Mouse (Mus musculus): ENCODE measurements at regions not wholly inside any gene's neighbourhood (a gene's known extent, or its start where the extent isn't known, plus 50 kb on each side); places are given as distances from the start of the nearest gene placed in this dataset.
A peak's percentile ranks its signal among the peaks of the same experiment; 100 is the strongest.

DNA sequence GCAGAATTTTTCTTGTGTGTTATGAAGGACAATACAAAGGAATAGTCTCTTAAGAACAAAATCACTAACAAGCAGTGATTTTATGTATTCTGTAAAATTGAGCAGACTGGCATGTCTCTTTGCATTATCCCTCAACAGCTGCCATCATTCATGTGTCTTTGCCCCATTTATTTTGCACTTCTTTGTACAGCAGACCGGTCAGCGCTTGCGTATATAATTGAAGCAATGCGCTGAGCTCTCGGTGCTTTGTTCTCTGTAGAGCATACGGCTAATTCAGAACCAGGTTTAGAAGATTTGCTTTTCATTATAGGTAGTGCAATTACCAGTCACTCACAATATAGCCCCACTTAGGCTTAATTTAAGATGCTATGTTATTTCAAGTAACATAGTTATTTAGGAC lies 173.1 kb upstream of the Ube2e3 start:
- no peak overlapping the region for H3K4me3 ChIP-seq (replicated peaks; ENCODE audit: insufficient read depth, low read depth, low read length)
- no peak for DNase-seq
- 87% methylated on average over 6 of the region's 6 CpGs for WGBS

DNA sequence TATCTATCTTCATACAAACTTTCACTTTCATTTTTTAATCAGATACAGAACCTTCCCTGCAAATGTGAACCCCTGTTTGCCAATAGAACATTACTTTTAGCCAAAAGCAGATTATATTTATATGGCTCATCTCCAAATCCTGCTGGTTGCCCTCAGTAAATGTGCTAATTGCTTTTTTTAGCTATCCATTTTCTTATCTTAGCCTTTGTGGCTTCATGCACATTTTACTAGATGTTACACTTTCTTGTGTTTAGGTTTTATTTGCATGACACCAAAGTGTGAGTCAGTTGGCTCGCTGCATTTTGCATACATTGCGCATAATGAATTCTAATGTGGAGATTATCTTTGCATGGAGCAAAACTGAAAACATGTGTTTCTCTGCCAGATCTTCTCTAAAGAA lies 211.3 kb upstream of the Ube2e3 start:
- no peak for TF ChIP-seq POLR2A (IDR thresholded peaks at IDR 0.05; ENCODE audit: borderline replicate concordance, insufficient read depth, low read length)
- no peak for TF ChIP-seq CTCF (IDR thresholded peaks at IDR 0.05; ENCODE audit: borderline replicate concordance, insufficient read depth, low read depth, low read length)
- Histone ChIP-seq H3K27me3 (ENCODE audit: control insufficient read depth, insufficient read depth, low read length) (no peaks in the 10 kb centered on the region), H3K4me3 (replicated peaks; ENCODE audit: insufficient read depth, low read depth, low read length) (no peak overlapping the region), H3K27ac (ENCODE audit: insufficient read depth, low read length) (no peak overlapping the region; the same call in 1 of the 2 replicates), H3K4me1 (ENCODE audit: control insufficient read depth, insufficient read depth, low read length) (peaks cover 18% of the 10 kb centered on the region; the same call in 1 of the 2 replicates)
- peak; percentile 22 to 78 for DNase-seq
- 44% methylated on average over 2 of the region's 2 CpGs for WGBS

More for the DNA sequence above, 173.1 kb upstream of the Ube2e3 start:
- no peak overlapping the region for H3K27ac ChIP-seq (ENCODE audit: insufficient read depth, low read length)
- no peaks in the 10 kb centered on the region for H3K27me3 ChIP-seq (ENCODE audit: control insufficient read depth, insufficient read depth, low read length)
- H3K4me1 ChIP-seq (ENCODE audit: control insufficient read depth, insufficient read depth, low read length): no peaks in the 10 kb centered on the region
- no peak for TF ChIP-seq POLR2A (IDR thresholded peaks at IDR 0.05; ENCODE audit: borderline replicate concordance, insufficient read depth, low read length)
- no peak for TF ChIP-seq CTCF (IDR thresholded peaks at IDR 0.05; ENCODE audit: borderline replicate concordance, insufficient read depth, low read depth, low read length)

DNA sequence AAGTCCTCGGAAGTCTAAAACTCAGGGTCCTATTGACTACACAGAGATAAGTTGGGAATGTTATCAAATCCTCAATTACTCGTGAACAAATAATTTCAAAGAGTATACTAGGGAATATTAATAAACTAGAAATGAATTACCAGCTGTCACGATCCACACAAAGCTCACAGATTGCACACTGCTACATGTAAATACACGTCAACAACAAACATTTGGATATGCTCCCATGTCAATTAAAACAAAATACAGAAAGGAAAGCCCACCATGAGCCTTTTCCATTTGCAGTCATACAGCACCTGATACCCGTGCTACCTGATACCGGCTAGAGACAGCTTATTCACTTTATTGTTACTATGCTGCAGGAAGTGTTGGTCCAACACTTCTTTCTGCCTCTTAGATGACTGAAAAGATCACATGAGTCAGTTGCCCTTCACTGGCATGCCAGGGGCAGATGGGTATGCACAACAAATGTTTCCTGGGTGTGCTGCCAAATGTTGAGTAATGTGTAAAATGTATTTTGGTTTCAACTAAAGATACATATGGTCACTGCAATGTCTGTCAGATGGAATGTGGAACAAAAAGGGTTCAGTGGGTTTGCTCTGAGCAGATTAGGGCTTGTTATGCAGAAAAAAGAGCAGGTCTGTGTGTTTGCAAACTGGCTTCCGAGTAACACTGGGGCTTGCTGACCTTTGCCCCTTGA lies 212.6 kb upstream of the Ube2e3 start:
- no peak for TF ChIP-seq CTCF (IDR thresholded peaks at IDR 0.05; ENCODE audit: borderline replicate concordance, insufficient read depth, low read depth, low read length)
- TF ChIP-seq POLR2A (IDR thresholded peaks at IDR 0.05; ENCODE audit: borderline replicate concordance, insufficient read depth, low read length): peak; percentile 22; the same call in 1 of the 2 replicates
- WGBS: 21% methylated on average over 7 of the region's 7 CpGs
- no peak overlapping the region; the same call in 1 of the 2 replicates for H3K27ac ChIP-seq (ENCODE audit: insufficient read depth, low read length)
- no peak overlapping the region for H3K4me3 ChIP-seq (replicated peaks; ENCODE audit: insufficient read depth, low read depth, low read length)
- no peaks in the 10 kb centered on the region for H3K27me3 ChIP-seq (ENCODE audit: control insufficient read depth, insufficient read depth, low read length)
- DNase-seq: peak; percentile 80 to 96
- H3K4me1 ChIP-seq (ENCODE audit: control insufficient read depth, insufficient read depth, low read length): peaks cover 18% of the 10 kb centered on the region; the same call in 1 of the 2 replicates

DNA sequence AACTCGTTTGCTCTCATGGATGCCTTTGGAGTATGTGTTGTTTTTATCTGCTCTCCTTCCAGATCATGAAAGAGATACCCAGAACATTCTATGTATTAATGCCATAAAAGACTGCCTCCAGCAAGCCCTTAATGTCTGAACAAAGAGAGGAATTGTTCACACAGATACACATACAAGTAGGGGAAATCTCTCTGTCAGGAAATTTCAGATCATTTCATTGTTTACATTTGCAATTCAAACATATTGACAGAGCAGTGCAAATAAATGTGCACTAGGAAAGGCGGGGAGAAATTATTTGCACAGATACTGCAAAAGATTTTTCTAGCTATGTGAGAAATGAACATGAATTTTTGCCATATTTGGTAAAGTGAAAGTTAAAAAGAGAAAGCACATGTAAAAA lies 216.4 kb upstream of the Ube2e3 start:
- 67% methylated on average over 2 of the region's 2 CpGs for WGBS
- H3K27me3 ChIP-seq (ENCODE audit: control insufficient read depth, insufficient read depth, low read length): no peaks in the 10 kb centered on the region
- H3K4me3 ChIP-seq (replicated peaks; ENCODE audit: insufficient read depth, low read depth, low read length): no peak overlapping the region
- no peak overlapping the region for H3K27ac ChIP-seq (ENCODE audit: insufficient read depth, low read length)
- no peak for DNase-seq
- peaks cover 7% of the 10 kb centered on the region; the same call in 1 of the 2 replicates for H3K4me1 ChIP-seq (ENCODE audit: control insufficient read depth, insufficient read depth, low read length)
- TF ChIP-seq POLR2A (IDR thresholded peaks at IDR 0.05; ENCODE audit: borderline replicate concordance, insufficient read depth, low read length) (no peak), CTCF (IDR thresholded peaks at IDR 0.05; ENCODE audit: borderline replicate concordance, insufficient read depth, low read depth, low read length) (no peak)

DNA sequence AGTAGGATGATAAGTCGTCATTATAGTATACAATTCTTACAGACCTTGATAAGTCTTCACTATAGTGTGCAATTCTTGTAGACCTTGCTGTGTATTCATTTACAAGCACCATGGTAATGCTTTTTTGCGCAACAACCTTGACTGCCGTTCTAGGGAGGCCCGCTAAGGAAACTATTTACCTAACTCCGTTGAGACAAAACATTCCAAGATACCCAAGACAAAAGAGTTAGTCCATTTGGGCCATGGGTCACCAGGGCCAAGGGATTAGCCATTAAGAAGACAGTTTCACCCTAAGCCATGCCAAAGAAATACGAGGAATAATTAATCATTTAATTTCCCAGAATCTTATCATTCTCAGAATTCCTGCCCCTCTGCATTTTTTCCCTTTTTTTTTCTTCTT lies 227.6 kb upstream of the Ube2e3 start:
- Histone ChIP-seq H3K27ac (ENCODE audit: insufficient read depth, low read length) (no peak overlapping the region), H3K4me3 (replicated peaks; ENCODE audit: insufficient read depth, low read depth, low read length) (no peak overlapping the region), H3K4me1 (ENCODE audit: control insufficient read depth, insufficient read depth, low read length) (no peaks in the 10 kb centered on the region), H3K27me3 (ENCODE audit: control insufficient read depth, insufficient read depth, low read length) (no peaks in the 10 kb centered on the region)
- 90% methylated on average over 6 of the region's 6 CpGs for WGBS
- TF ChIP-seq CTCF (IDR thresholded peaks at IDR 0.05; ENCODE audit: borderline replicate concordance, insufficient read depth, low read depth, low read length) (no peak), POLR2A (IDR thresholded peaks at IDR 0.05; ENCODE audit: borderline replicate concordance, insufficient read depth, low read length) (no peak)
- DNase-seq: no peak

DNA sequence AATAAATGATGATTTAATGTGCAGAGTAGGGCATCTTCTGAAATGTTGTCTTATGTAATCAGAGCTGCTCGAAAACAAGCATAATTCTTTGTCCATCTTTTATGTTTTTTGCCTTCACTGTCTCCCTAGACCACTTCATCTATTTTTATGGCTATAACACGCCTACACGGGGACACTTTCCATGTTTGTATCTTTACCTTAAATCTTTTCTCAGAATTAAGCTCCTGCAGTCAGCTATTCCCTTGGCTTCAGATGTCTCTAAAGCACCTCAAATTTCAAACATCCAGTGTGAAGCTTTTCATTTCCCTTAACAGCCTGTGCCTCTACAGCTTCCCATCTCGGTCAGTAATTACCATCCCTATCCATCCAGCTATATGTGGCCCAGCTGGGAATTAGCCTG lies 242.7 kb upstream of the Ube2e3 start:
- no peaks in the 10 kb centered on the region for H3K27me3 ChIP-seq (ENCODE audit: control insufficient read depth, insufficient read depth, low read length)
- no peak overlapping the region for H3K27ac ChIP-seq (ENCODE audit: insufficient read depth, low read length)
- H3K4me3 ChIP-seq (replicated peaks; ENCODE audit: insufficient read depth, low read depth, low read length): no peak overlapping the region
- 82% methylated on average over 4 of the region's 4 CpGs for WGBS
- TF ChIP-seq POLR2A (IDR thresholded peaks at IDR 0.05; ENCODE audit: borderline replicate concordance, insufficient read depth, low read length) (no peak), CTCF (IDR thresholded peaks at IDR 0.05; ENCODE audit: borderline replicate concordance, insufficient read depth, low read depth, low read length) (no peak)
- H3K4me1 ChIP-seq (ENCODE audit: control insufficient read depth, insufficient read depth, low read length): no peaks in the 10 kb centered on the region
- no peak for DNase-seq

DNA sequence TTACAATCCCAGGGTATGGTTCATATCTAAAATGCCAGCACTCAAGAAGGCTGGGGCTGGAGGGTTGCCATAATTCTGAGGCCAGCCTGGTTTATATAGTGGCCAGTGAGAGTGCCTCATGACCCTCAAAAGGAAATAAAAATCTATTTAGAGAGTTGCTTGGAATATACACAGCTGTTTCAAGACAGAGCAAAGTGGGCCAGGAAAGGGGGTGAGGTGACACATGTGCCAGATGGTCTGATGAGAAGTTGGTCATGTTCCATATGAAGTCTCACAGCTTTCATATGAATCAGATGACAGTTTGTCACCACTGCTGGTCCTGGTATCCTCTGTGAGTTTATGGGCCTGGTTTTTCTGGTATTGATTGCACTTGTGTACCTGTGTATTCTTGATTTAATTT lies 261.5 kb upstream of the Ube2e3 start:
- Histone ChIP-seq H3K27ac (ENCODE audit: insufficient read depth, low read length) (no peak overlapping the region), H3K4me1 (ENCODE audit: control insufficient read depth, insufficient read depth, low read length) (no peaks in the 10 kb centered on the region), H3K4me3 (replicated peaks; ENCODE audit: insufficient read depth, low read depth, low read length) (no peak overlapping the region), H3K27me3 (ENCODE audit: control insufficient read depth, insufficient read depth, low read length) (no peaks in the 10 kb centered on the region)
- TF ChIP-seq CTCF (IDR thresholded peaks at IDR 0.05; ENCODE audit: borderline replicate concordance, insufficient read depth, low read depth, low read length) (no peak), POLR2A (IDR thresholded peaks at IDR 0.05; ENCODE audit: borderline replicate concordance, insufficient read depth, low read length) (no peak)
- no peak for DNase-seq

DNA sequence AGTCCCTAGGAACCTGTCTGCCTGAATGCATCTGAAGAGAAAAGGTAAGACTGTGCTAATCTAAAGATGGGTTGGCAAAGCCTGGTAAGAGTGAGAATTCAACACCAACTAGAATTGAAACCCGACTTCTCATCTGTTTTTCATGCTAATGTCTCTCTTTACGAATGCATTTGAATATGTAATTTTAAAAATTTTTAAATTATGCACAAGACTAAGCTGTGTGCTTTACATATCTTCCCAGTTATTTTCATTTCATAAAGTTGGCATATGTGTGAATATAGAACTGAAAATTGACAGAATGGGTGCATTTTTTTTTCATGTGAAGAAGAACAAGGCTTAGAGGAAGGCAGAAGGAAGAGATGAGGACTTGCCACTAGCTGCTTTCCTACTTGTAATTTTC lies 267.2 kb upstream of the Ube2e3 start:
- DNase-seq: no peak
- no peaks in the 10 kb centered on the region for H3K27me3 ChIP-seq (ENCODE audit: control insufficient read depth, insufficient read depth, low read length)
- WGBS: 89% methylated on average over 2 of the region's 2 CpGs

More for the DNA sequence above, 267.2 kb upstream of the Ube2e3 start:
- TF ChIP-seq CTCF (IDR thresholded peaks at IDR 0.05; ENCODE audit: borderline replicate concordance, insufficient read depth, low read depth, low read length): no peak
- no peak for TF ChIP-seq POLR2A (IDR thresholded peaks at IDR 0.05; ENCODE audit: borderline replicate concordance, insufficient read depth, low read length)
- H3K4me3 ChIP-seq (replicated peaks; ENCODE audit: insufficient read depth, low read depth, low read length): no peak overlapping the region
- H3K27ac ChIP-seq (ENCODE audit: insufficient read depth, low read length): no peak overlapping the region
- no peaks in the 10 kb centered on the region for H3K4me1 ChIP-seq (ENCODE audit: control insufficient read depth, insufficient read depth, low read length)
